Mouse (Mus musculus): ENCODE measurements at regions not wholly inside any gene's neighbourhood (a gene's known extent, or its start where the extent isn't known, plus 50 kb on each side); places are given as distances from the start of the nearest gene placed in this dataset.
A peak's percentile ranks its signal among the peaks of the same experiment; 100 is the strongest.
"Not testable (repeated sequence)": the region's sequence is repeated elsewhere in the genome, so short reads cannot be mapped to it uniquely, and the experiment has no call there.

DNA sequence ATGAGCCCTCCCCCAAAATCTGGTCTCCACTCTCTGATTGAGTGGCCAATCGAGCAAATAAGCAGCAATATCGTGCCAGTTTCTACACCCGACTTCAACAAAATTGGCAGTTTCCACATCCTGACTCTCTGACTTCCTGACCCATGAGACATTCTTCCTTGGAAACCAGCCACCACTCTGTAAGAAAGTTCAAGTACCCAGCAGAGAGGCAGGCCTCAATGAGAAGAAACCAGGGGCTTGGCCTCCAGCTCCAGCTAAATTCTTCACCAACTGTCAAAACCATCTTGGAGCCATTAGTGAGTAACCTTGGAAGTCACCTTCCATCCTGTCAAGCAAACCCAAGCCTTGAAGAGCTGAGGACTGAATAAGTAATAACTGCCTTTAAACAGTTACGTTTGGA, 162.7 kb upstream of the Intu start:
- no peak for DNase-seq (ENCODE audit: low spot score)

DNA sequence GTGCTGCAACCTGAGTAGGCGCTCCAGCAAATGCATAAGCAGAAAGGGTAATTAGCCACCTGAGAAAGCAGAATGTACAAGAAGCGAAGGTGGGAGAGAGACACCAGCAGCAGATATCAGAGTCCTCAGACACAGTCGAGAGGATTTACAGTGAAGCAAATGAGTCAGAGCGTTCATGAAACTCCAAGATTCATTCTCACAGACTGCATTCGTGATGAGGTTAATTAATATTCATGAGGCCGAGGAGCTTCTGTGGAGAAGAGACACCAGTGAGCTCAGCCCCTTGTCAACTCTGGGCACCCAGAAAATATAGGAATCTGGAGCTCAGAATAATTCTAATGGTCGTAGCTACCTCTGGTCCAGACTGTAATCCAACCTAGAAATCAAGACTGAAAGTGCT, 159.7 kb upstream of the Intu start:
- DNase-seq (ENCODE audit: low spot score), result no peak

DNA sequence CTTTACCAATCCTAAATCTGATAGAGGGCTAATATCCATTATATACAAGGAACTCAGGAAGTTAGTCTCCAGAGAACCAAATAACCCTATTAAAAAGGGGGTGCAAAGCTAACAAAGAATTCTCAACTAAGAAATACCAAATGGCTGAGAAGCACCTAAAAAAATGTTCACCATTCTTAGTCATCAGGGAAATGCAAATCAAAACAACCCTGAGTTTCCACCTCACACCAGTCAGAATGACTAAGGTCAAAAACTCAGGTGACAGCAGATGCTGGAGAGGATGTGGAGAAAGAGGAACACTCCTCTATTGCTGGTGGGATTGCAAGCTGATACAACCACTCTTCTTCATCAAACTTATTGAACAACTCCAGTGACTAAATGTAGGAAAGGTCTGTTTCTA, 154.9 kb upstream of the Intu start:
- DNase-seq (ENCODE audit: low spot score), result not testable (repeated sequence)

DNA sequence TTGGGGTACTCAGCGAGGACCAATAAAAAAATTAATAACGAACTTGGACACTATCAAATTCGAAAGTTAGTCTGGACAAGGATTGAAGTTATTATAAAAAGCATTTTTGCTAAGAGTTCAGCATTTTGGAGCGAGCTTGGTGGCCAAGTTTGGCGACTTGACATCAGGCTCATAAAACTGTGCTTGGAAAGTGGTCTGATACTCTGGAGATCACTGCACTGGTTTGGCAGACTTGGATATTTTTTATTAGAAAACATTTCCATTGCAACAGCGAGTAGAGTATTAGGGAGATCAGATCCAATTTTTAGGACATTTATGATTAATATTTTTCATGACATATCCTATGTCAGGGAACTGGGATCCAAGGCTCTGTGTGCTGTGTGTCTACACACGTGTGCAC, 153.7 kb upstream of the Intu start:
- DNase-seq (ENCODE audit: low spot score), result no peak

DNA sequence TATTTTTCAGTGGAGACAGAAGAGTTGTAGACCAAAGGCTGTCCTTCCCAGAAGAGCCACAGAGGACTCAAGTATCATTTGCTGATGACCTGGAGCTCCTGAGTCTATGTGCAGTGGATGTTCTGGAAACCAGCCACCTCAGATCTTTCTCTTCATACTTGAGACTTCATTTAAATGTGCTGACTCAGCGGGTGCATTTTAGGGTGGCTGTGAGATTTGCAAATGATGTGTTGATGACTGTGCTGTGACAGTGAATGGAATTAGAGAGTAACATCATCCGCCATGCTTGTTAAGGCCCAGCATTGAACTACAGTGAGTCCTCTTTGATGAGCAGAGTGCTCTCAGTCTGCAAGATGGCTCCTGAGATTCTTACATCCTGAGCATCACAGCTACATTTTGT, 152.0 kb upstream of the Intu start:
- DNase-seq (ENCODE audit: low spot score), result no peak

DNA sequence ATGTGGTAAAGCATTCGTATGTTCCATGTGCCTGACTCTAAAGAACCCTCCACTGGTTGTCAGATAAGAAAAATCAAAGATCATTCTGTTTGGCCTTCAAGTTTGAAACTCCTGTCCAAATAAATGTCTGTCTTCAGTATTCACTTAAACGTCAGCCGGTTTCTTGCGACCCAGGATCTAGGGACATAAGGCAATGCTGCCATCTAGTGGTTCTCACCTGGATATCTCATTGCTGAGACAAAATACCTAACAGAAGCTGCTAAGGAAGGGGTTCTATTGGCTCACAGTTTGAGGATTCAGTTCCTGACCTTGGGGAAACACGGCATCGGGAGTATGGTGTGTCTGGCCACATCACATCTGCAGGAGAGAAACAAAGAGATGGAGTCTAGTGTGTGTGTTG, 139.5 kb upstream of the Intu start:
- peak; percentile 41 for DNase-seq (ENCODE audit: low spot score)

DNA sequence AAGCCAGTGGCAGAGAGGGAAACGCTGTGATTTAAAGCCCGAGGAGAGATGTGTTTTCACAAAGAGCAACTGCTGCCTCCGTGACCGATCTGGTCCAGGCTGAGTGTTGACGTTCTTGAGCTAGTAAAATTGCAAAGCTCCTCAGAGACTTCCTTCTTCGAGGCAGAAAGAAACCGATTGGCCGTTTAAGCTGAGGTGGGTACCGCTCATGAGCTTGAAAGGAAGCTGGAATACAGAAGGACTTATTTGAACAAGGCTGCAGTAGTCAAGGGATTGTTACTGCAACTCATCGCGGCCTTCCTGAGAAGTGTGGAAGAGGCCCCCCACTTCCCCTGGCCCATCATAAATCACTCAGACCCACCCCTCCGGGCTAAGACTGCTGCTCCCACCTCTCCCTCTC, 132.9 kb upstream of the Intu start:
- no peak for DNase-seq (ENCODE audit: low spot score)

DNA sequence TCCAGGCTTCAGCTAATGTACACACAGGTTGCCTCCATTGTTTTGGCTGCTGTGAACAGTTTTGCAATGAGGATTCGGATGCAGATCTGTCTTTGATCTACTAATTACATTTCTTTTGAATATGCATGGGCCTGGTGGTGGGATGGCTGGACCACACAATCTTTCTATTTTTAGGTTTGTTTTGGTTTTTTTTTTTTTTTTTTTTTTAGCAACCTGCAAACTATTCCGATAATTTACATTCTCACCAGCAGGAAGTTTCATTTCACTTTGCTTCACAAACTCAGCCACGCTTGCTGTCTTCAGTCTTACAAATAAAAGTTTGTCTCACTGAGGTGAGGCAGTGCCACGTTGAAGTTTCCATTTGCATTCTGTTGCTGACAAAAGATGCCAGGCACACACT, 127.7 kb upstream of the Intu start:
- no peak for DNase-seq (ENCODE audit: low spot score)

DNA sequence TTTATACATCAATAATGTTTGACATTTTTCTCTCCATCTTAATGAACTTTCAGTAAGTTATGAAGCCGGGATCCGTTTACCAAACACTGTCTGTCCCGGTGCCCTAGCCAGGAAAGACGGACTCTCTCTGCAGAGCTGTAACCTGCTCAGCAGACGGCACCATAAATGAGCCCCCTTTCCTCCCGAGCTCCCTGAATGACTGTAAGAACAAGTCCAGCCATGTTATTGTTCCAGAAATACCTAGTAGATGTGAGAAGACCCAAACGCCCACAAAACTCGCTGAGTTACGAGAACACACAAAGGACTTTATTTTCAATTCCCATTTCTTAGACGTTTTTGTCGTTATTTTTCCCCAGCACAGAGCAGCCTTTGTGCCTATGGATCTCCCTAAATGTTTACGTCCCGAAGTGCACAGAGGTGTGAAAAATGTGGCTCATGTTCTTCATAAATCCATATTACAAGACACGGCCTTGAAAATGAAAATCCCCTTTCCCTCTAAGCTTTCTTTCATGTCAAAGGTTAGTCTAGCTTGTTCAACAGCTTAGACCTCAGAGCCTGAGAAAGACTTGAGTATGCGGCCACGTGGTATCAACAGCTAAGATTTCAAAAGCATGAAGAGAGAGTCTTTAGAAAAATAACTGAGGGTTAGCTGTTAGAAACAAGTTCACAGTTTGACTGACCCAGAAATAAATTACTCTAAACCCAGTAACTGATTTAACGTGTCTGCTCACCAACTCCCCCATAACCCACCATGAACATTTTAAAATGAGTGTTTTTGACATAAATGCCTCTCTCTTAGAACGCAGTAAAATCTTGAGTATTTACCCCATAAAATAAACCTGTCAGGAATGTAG, 125.8 kb upstream of the Intu start:
- no peak for DNase-seq (ENCODE audit: low spot score)

DNA sequence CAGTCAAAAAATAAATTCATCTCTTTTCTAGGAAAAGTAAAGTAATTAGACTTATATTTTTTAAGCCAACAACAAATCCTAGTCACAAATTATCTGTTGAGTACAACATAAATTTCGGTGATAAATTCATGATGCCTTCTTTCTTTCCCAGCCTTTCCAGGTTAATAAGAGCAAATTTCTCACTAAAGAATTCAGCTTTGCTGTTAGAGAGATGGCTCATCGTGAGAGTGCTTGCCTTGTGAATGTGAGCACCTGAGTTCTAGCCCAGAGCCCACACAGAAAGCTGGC, 125.2 kb upstream of the Intu start:
- no peak for DNase-seq (ENCODE audit: low spot score)

DNA sequence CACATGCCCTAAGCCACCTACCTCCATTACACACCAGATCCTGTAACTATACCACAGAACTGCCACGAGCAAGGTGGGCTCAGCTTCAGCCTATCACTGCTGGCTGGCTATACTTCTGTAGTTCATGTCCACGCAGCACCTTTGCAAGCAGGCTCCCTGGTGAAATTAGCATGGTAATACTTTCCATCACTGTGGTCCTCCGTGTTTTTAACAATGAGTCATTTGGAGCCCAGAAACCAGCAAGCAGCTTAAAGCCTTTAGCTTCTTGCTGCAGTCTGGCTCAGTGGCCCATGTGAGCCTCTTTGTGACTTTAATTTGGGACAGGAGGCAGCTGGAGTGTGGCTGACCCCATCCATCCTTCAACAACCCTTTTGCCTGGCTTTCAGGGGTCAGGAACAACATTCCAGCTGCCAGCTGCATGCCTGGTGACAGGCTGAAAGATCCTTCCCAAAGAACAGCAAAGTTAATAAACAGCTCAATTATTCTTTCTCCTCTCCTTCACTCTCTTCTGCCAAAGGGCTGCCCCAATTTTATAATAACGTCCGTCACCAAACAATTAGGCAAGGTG, 122.1 kb upstream of the Intu start:
- DNase-seq (ENCODE audit: low spot score), result no peak

DNA sequence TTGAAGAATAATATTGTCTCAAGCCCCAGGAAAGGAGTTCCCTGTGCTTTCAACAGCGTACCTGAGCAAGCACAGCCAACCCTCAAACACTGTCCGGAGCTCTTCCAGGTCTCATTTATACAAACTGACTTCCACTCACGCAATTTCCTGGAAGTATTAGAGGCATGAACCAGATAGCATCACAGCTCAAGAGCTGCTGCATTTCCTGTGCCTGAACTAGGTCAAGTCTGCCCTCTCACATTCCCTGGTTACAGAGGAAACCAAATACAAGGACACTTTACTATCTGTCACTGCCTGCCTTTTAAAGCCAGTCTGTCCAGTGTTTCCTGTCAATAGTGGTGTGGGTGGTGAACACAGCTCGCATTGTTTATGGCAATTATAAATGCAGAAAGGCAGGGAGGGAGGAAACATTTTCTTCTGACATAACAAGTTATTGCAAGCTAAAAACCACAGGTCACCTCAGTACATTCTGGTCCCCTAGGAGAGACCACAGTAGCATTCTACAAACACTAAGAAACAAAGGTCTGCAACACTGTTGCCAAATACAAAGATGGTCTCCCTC, 120.3 kb upstream of the Intu start:
- DNase-seq (ENCODE audit: low spot score), result no peak

DNA sequence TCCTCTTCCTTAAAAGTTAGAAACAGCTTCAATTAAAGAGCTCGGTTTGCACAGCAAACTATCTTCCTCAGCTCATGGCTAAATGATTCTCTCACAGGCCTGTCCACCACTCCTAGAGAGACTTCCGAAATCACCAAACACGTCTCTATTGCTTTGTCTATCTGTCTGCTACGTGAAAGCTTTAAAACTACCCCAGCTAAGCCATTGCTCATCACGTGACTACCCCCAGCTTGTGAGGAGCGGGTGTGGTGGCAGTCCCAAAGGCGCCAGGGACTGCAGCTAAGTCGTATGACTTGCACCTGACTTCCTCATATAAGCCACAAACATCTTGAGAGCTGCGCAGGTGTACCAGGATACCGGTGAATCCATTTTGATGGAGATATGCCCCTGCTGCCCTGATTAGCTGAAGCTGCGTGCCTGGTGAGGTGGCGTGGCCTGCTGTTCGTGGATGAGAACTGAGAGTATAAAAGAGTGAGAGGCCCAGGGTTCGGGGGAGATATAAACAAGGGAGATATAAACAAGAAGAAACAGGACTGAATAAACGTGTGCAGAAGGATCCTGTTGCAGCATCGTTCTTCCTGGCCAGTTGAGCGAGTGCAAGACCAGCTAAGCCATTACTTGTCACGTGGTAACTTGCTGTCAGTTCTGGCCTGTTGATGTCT, 105.8 kb upstream of the Intu start:
- not testable (repeated sequence) for DNase-seq (ENCODE audit: low spot score)

DNA sequence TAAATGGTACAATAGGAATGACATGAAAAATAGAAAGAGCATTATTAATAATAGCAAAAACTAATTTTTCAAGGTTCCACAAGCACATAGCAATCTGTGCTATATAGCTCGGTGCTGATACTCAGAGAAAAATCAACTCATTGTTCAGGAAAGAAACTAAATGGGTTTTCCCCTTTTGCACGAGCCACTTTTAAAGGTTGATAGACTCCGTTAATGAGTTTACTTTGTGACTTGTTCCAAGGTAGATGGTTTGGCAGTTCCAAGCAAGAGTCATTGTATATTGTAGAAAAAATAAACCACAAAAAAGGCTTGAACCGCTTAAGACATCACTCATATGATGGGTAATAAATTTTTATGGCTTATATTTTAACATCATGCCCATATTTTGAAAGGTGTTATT, 105.0 kb upstream of the Intu start:
- no peak for DNase-seq (ENCODE audit: low spot score)

DNA sequence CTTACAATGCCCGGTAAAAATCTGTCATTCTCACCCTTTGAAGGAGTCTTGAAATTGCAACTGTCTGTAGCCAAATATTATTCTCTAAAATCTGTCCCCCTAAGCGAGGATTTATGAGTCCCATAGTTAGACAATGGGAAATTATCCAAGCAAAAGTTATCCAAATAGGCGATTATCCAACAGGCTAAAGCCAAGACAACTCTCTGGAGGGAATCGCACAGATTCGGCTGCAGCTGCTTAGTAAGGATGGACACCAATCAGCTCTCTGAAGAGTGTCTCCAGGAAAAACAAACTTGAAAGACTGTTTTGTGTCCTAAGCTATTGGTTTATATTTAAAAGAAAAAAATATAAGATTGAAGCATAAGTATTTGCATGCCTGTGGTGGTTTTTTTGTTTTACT, 103.1 kb upstream of the Intu start:
- peak; percentile 70 for DNase-seq (ENCODE audit: low spot score)

DNA sequence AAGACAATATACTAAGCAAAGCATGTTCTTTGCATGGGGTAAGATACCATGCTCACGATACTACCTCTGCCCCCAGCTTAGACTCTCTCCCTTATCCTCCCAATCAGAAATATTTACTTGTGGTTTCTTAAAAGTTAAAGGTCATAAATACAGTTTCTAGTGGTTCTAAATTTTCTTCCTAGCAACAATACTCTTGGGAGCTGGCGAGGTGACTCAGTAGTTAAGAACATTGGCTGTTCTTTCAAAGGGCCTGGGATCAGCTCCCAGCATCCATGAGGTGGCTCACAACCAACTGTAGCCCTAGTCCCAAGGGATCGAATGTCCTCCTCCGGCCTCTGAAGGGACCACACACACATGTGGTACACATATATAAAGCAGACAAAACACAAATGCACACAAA, 92.8 kb upstream of the Intu start:
- no peak for DNase-seq (ENCODE audit: low spot score)

DNA sequence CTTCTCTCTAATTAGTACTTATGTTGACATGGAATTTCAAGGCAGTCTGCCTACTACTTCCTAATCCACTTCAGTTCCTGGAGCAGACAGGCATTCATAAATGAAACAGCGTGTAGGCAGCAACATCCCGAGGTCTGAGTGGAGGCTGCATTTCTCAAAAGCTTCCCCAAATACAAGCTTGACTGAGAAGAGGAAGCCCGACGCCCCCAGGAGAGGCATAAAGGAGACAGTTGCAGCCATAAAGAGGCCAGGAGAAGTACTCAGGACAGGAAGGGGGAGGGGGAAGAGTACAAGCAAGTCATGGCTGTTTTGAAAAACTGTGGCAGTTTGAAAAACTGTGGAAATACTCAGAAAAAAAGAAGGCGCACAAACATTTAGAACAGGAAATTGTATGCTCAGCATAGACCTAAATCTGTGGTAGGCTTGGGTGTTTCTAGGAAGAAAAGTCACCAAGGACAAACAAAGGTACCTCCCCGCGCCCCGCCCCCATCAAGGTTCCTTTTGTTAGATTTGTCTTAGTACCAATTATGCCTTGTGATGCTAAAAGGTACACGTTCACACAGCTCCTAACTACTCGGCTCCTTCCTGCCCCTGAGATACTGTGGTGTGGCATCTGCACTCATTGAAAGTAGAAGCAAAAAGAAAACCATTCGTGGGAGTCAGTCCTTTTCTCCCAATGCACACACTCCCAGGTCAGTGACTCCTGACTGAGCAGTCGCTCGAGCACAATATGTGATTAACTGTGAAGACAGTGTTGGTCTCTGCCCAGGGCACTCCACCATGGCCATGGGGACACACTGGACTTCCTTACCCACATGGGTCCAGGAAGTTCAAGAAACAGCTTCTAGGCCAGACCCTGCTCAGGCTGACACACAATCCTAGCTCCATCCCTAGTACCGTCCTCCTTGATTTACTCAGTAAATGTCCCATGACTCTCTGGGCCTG, 89.7 kb upstream of the Intu start:
- DNase-seq (ENCODE audit: low spot score), result no peak

DNA sequence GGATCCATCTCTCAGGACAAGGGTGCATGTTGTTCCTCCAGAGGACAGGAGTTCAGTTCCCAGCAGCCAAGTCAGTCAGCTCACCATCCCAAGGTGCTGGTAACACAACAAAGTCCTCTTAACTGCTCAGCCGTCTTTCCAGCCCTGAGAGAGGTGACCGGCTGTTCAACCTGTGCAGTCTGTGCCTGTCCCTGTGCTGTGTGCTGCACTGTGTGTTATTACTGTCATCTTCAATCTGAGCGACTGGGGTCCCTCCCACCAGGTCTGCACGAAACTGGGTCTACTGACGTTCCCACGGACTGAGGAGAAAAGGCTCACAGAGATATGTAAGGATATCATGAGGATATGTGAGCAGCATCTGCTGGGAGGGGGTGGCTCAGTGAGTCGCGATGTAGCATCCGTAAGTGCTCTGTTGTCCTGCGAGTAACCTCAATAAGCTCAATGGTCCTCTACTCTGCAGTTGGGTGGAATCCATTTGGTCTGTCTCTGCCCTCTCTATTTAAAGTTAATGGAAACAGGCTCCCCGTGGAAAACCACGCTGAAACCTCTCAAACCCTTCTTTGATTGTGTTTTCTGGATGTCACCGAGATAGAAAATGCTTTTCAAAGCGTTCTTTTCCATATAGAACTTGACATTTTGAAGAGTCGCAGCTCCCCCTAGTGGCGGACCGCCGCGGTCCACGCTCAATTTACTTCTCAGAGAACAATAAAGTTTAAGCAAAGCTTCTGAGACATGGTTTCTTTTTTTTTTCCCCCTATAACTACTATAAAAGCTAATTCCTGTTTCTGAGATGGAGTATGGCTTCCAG, 87.1 kb upstream of the Intu start:
- DNase-seq (ENCODE audit: low spot score), result no peak

DNA sequence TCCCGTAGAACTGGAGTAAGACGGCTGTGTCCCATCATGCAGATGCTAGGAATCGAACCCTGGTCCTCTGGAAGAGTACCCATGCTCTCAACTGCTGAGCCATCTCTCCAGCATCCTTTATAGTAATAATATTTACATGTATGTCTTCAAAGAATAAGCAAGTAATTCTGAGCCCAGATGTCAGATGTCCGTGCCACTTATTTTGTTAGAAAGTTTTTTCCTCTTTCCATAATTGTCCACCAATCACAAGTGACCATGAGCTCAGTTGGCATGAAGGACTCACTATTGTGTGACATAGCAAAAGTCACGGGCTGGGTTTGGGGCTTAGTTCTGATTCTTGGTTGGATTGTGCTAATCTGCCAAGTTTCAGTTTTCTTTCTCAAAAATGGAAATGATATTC, 78.1 kb upstream of the Intu start:
- no peak for DNase-seq (ENCODE audit: low spot score)

DNA sequence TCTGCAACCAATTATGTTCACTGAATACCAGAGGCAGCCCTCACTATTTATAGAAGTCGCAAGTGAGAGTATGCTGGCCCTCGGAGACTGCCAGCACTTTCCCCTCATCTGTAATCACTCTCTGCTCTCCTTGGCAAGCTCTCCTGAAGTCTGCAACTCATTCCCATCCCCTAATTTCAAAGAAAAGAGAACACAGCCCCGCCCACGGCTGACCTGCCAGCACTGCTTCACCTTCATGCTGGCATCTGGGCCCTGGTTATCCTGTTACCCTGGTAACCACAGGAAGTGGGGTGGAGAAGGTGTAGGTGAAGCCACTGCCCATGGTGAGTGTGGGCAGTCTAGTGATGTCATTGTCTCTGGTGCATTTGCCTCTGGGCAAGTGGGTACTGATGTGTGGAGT, 77.5 kb upstream of the Intu start:
- DNase-seq (ENCODE audit: low spot score), result peak; percentile 35

DNA sequence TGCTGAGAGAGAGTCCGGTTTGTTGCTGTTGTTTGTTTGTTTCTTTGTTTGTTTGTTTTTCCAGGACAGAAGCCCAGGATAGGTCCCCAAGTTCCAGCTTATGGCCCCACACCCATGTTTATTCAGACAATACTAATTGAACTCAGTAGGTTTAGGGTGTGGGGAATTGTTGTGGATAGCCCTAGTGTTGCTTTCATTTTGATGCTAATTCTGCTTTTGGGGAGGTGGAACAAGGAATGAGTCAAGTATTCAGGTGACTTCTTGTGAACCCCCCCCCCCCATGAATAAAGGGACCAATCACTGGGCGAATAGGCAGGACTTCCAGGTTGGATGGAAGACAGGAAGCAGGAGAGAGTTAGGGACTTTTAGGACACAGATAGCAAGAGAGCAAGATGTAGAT, 75.0 kb upstream of the Intu start:
- DNase-seq (ENCODE audit: low spot score), result no peak
